Mouse (Mus musculus): Measurements from ENCODE around the gene 2410004P03Rik. TPM values are rescaled to one million over a fixed set of nuclear protein-coding genes. Genes with fewer than 3 reads are reported as not detected.

Gene 2410004P03Rik
- polyA plus RNA-seq, 1 experiment = 0.27 TPM

DNA sequence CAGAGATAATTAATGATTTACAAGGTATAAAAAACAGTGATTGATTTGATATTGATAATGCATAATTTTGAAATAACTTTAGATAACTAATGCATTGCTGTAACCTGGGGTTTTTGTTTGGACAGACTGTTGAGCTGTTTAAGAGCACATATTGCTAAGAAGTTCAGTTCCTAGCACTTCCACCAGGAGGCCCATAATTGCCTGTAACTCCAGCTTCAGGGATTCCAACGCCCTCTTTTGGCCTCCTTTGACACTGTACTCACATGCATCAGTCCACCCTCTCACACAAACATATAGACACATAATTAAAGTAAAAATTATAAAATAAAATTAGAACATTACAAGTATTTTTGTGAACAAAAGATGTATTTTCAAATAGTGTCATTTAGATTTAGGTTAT is 52.7 kb downstream of the 2410004P03Rik start:
- H3K4me3 ChIP-seq (ENCODE audit: insufficient read depth, low read length) = no peak overlapping the region
- H3K4me1 ChIP-seq (ENCODE audit: control insufficient read depth, insufficient read depth, low read length) = peaks cover 5% of the 10 kb centered on the region
- no peak overlapping the region for H3K27ac ChIP-seq (ENCODE audit: insufficient read depth, low read depth, low read length)
- TF ChIP-seq POLR2A (IDR thresholded peaks at IDR 0.05; ENCODE audit: borderline replicate concordance, low read depth, low read length) (no peak), CTCF (IDR thresholded peaks at IDR 0.05; ENCODE audit: low read depth, low read length) (no peak)

Other genes with a start within 250 kb of the 2410004P03Rik start
- not detected in 2 replicates for gene Greb1, start 210.8 kb downstream of the 2410004P03Rik start, polyA plus RNA-seq (2012; ENCODE audit: insufficient read depth, insufficient read length, missing spikeins)
- 16.3 and 19.0 TPM in 2 replicates for gene E2f6, start 200.8 kb downstream of the 2410004P03Rik start, polyA plus RNA-seq (2012; ENCODE audit: insufficient read depth, insufficient read length, missing spikeins)
- gene Rock2, start 116.8 kb downstream of the 2410004P03Rik start, polyA plus RNA-seq (2012; ENCODE audit: insufficient read depth, insufficient read length, missing spikeins) = 46.8 and 47.9 TPM in 2 replicates
- 120 and 145 TPM in 2 replicates for gene Pqlc3, start 11.3 kb downstream of the 2410004P03Rik start, polyA plus RNA-seq (2012; ENCODE audit: insufficient read depth, insufficient read length, missing spikeins)
- gene Kcnf1, start 165.2 kb upstream of the 2410004P03Rik start, polyA plus RNA-seq (2012; ENCODE audit: insufficient read depth, insufficient read length, missing spikeins) = not detected in 2 replicates